Mouse (Mus musculus): Measurements from ENCODE around the gene Jpt1.
"Not testable (repeated sequence)": the region's sequence is repeated elsewhere in the genome, so short reads cannot be mapped to it uniquely, and the experiment has no call there.

Gene Jpt1

GRCm38 (mm10) chr11:115475758-115476237 is 38.4 kb downstream of the Jpt1 start:
- DNase-seq (ENCODE audit: low spot score in 2 of 2), result no peak

GRCm38 (mm10) chr11:115475025-115475757 is 39.0 kb downstream of the Jpt1 start, which contains the start of gene Armc7:
Armc7 (plus strand) TSS chr11:115475667.
- DNase-seq (ENCODE audit: low spot score in 2 of 2), result peak; percentile 86 to 87

- peak; percentile 91 to 93 for DNase-seq (ENCODE audit: low spot score in 2 of 2)
These were observed 40.4 kb downstream of the Jpt1 start for GRCm38 (mm10) chr11:115473626-115474275.

GRCm38 (mm10) chr11:115472183-115472582 is 42.0 kb downstream of the Jpt1 start:
- DNase-seq (ENCODE audit: low spot score in 2 of 2), result no peak

- DNase-seq (ENCODE audit: low spot score in 2 of 2), result no peak
These were observed 47.0 kb downstream of the Jpt1 start for GRCm38 (mm10) chr11:115467217-115467618.

GRCm38 (mm10) chr11:115464851-115465250 is 49.3 kb downstream of the Jpt1 start:
- no peak for DNase-seq (ENCODE audit: low spot score in 2 of 2)

GRCm38 (mm10) chr11:115463397-115463796 is 50.8 kb downstream of the Jpt1 start:
- no peak for DNase-seq (ENCODE audit: low spot score in 2 of 2)

GRCm38 (mm10) chr11:115462243-115462891 is 51.8 kb downstream of the Jpt1 start, which contains the start of gene Slc16a5:
Slc16a5 (plus strand) TSS chr11:115462474.
- DNase-seq (ENCODE audit: low spot score in 2 of 2), result no peak

GRCm38 (mm10) chr11:115461846-115462242 is 52.3 kb downstream of the Jpt1 start:
- DNase-seq (ENCODE audit: low spot score in 2 of 2), result no peak

GRCm38 (mm10) chr11:115460976-115461375 is 53.2 kb downstream of the Jpt1 start:
- no peak for DNase-seq (ENCODE audit: low spot score in 2 of 2)

- no peak for DNase-seq (ENCODE audit: low spot score in 2 of 2)
These were observed 56.8 kb downstream of the Jpt1 start for GRCm38 (mm10) chr11:115457405-115457804.

- DNase-seq (ENCODE audit: low spot score in 2 of 2), result no peak
These were observed 58.0 kb downstream of the Jpt1 start for GRCm38 (mm10) chr11:115456182-115456581.

GRCm38 (mm10) chr11:115455619-115456018 is 58.6 kb downstream of the Jpt1 start:
- no peak for DNase-seq (ENCODE audit: low spot score in 2 of 2)

GRCm38 (mm10) chr11:115454822-115455221 is 59.4 kb downstream of the Jpt1 start:
- DNase-seq (ENCODE audit: low spot score in 2 of 2), result not testable (repeated sequence)

GRCm38 (mm10) chr11:115453306-115453705 is 60.9 kb downstream of the Jpt1 start:
- DNase-seq (ENCODE audit: low spot score in 2 of 2), result no peak

- no peak for DNase-seq (ENCODE audit: low spot score in 2 of 2)
These were observed 61.8 kb downstream of the Jpt1 start for GRCm38 (mm10) chr11:115452281-115452860.

GRCm38 (mm10) chr11:115451781-115452241 is 62.4 kb downstream of the Jpt1 start:
- no peak for DNase-seq (ENCODE audit: low spot score in 2 of 2)

GRCm38 (mm10) chr11:115450176-115450575 is 64.0 kb downstream of the Jpt1 start:
- no peak for DNase-seq (ENCODE audit: low spot score in 2 of 2)

GRCm38 (mm10) chr11:115448998-115449397 is 65.2 kb downstream of the Jpt1 start:
- DNase-seq (ENCODE audit: low spot score in 2 of 2), result no peak

GRCm38 (mm10) chr11:115448075-115448474 is 66.1 kb downstream of the Jpt1 start:
- no peak for DNase-seq (ENCODE audit: low spot score in 2 of 2)

All from spleen, postnatal 14 days (tissue).